Mouse (Mus musculus): Measurements from ENCODE around the gene Cpa2. TPM values are rescaled to one million over a fixed set of nuclear protein-coding genes. Genes with fewer than 3 reads are reported as not detected.

Gene Cpa2
- not detected in 2 replicates for polyA plus RNA-seq (2012; rRNA removed)

GRCm38 (mm10) chr6:30541009-30541799 is at the start of gene Cpa2:
Cpa2 (plus strand) TSS chr6:30541582.
- no peak for DNase-seq
- H3K4me1 ChIP-seq (replicated peaks; ENCODE audit: control insufficient read depth, insufficient read depth, low read length), result no peaks in the 10 kb centered on the region
- WGBS, result 95% methylated on average over 11 of the region's 11 CpGs
- no peaks in the 10 kb centered on the region for H3K36me3 ChIP-seq (ENCODE audit: control insufficient read depth, insufficient read depth, low read length)
- TF ChIP-seq POLR2A (IDR thresholded peaks at IDR 0.05; ENCODE audit: control insufficient read depth, extremely low read depth, insufficient read depth, low read length, poor library complexity), result no peak
- TF ChIP-seq CTCF (IDR thresholded peaks at IDR 0.05; ENCODE audit: borderline replicate concordance, control insufficient read depth, extremely low read depth, insufficient read depth, low read length, poor library complexity), result no peak
- H3K4me3 ChIP-seq (ENCODE audit: control insufficient read depth, insufficient read depth, low read length), result no peak within 1 kb of the TSS
- H3K27me3 ChIP-seq (ENCODE audit: control insufficient read depth, insufficient read depth, low read length), result no peaks in the 10 kb centered on the region
- H3K27ac ChIP-seq (ENCODE audit: control insufficient read depth, insufficient read depth, low read length), result no peak within 1 kb of the TSS

GRCm38 (mm10) chr6:30499049-30499448 is 42.3 kb upstream of the Cpa2 start:
- TF ChIP-seq POLR2A (IDR thresholded peaks at IDR 0.05; ENCODE audit: control insufficient read depth, extremely low read depth, insufficient read depth, low read length, poor library complexity) (no peak), CTCF (IDR thresholded peaks at IDR 0.05; ENCODE audit: borderline replicate concordance, control insufficient read depth, extremely low read depth, insufficient read depth, low read length, poor library complexity) (no peak)
- peak; percentile 17 for DNase-seq
- 30% methylated on average over 3 of the region's 3 CpGs for WGBS
- no peaks in the 10 kb centered on the region for H3K4me1 ChIP-seq (replicated peaks; ENCODE audit: control insufficient read depth, insufficient read depth, low read length)
- no peak overlapping the region for H3K27ac ChIP-seq (ENCODE audit: control insufficient read depth, insufficient read depth, low read length)
- no peaks in the 10 kb centered on the region for H3K27me3 ChIP-seq (ENCODE audit: control insufficient read depth, insufficient read depth, low read length)
- peaks cover 65% of the 10 kb centered on the region for H3K36me3 ChIP-seq (ENCODE audit: control insufficient read depth, insufficient read depth, low read length)
- H3K4me3 ChIP-seq (ENCODE audit: control insufficient read depth, insufficient read depth, low read length), result no peak overlapping the region

- 8% methylated on average over 2 of the region's 2 CpGs for WGBS
- Histone ChIP-seq H3K36me3 (ENCODE audit: control insufficient read depth, insufficient read depth, low read length) (peaks cover 24% of the 10 kb centered on the region), H3K4me1 (replicated peaks; ENCODE audit: control insufficient read depth, insufficient read depth, low read length) (peaks cover 3% of the 10 kb centered on the region), H3K4me3 (ENCODE audit: control insufficient read depth, insufficient read depth, low read length) (peak overlapping the region; percentile 68; the same call in 1 of the 2 replicates), H3K27me3 (ENCODE audit: control insufficient read depth, insufficient read depth, low read length) (no peaks in the 10 kb centered on the region), H3K27ac (ENCODE audit: control insufficient read depth, insufficient read depth, low read length) (no peak overlapping the region)
- TF ChIP-seq CTCF (IDR thresholded peaks at IDR 0.05; ENCODE audit: borderline replicate concordance, control insufficient read depth, extremely low read depth, insufficient read depth, low read length, poor library complexity), result no peak
- TF ChIP-seq POLR2A (IDR thresholded peaks at IDR 0.05; ENCODE audit: control insufficient read depth, extremely low read depth, insufficient read depth, low read length, poor library complexity), result no peak
- no peak for DNase-seq
Observed at GRCm38 (mm10) chr6:30508824-30509223, 32.6 kb upstream of the Cpa2 start.

GRCm38 (mm10) chr6:30509265-30510239 is 31.8 kb upstream of the Cpa2 start, which contains the start of the genes Tmem209 and Ssmem1:
Tmem209 (minus strand) TSS chr6:30509783.
Ssmem1 (plus strand) TSS chr6:30509849.
- peaks cover 18% of the 10 kb centered on the region for H3K36me3 ChIP-seq (ENCODE audit: control insufficient read depth, insufficient read depth, low read length)
- under 1% methylated on average over 37 of the region's 37 CpGs for WGBS
- H3K27ac ChIP-seq (ENCODE audit: control insufficient read depth, insufficient read depth, low read length), result peak within 1 kb of the TSS; percentile 38
- no peaks in the 10 kb centered on the region for H3K27me3 ChIP-seq (ENCODE audit: control insufficient read depth, insufficient read depth, low read length)
- peak; percentile 99 for DNase-seq
- TF ChIP-seq CTCF (IDR thresholded peaks at IDR 0.05; ENCODE audit: borderline replicate concordance, control insufficient read depth, extremely low read depth, insufficient read depth, low read length, poor library complexity), result 0 out of 2 replicates have a peak, but pooled peaks have one; percentile 38
- TF ChIP-seq POLR2A (IDR thresholded peaks at IDR 0.05; ENCODE audit: control insufficient read depth, extremely low read depth, insufficient read depth, low read length, poor library complexity), result peak; percentile 90
- peak within 1 kb of the TSS; percentile 68 for H3K4me3 ChIP-seq (ENCODE audit: control insufficient read depth, insufficient read depth, low read length)
- peaks cover 3% of the 10 kb centered on the region for H3K4me1 ChIP-seq (replicated peaks; ENCODE audit: control insufficient read depth, insufficient read depth, low read length)

- Histone ChIP-seq H3K4me1 (replicated peaks; ENCODE audit: control insufficient read depth, insufficient read depth, low read length) (peaks cover 3% of the 10 kb centered on the region), H3K36me3 (ENCODE audit: control insufficient read depth, insufficient read depth, low read length) (peaks cover 12% of the 10 kb centered on the region), H3K27ac (ENCODE audit: control insufficient read depth, insufficient read depth, low read length) (no peak overlapping the region), H3K27me3 (ENCODE audit: control insufficient read depth, insufficient read depth, low read length) (no peaks in the 10 kb centered on the region), H3K4me3 (ENCODE audit: control insufficient read depth, insufficient read depth, low read length) (no peak overlapping the region)
- peak; percentile 6 for DNase-seq
- TF ChIP-seq POLR2A (IDR thresholded peaks at IDR 0.05; ENCODE audit: control insufficient read depth, extremely low read depth, insufficient read depth, low read length, poor library complexity), result no peak
- WGBS, result 89% methylated on average over 5 of the region's 5 CpGs
Observed at GRCm38 (mm10) chr6:30510291-30510690, 31.1 kb upstream of the Cpa2 start.

GRCm38 (mm10) chr6:30514242-30514641 is 27.1 kb upstream of the Cpa2 start:
- Histone ChIP-seq H3K27me3 (ENCODE audit: control insufficient read depth, insufficient read depth, low read length) (no peaks in the 10 kb centered on the region), H3K27ac (ENCODE audit: control insufficient read depth, insufficient read depth, low read length) (no peak overlapping the region), H3K36me3 (ENCODE audit: control insufficient read depth, insufficient read depth, low read length) (no peaks in the 10 kb centered on the region), H3K4me1 (replicated peaks; ENCODE audit: control insufficient read depth, insufficient read depth, low read length) (peaks cover 3% of the 10 kb centered on the region), H3K4me3 (ENCODE audit: control insufficient read depth, insufficient read depth, low read length) (no peak overlapping the region)
- DNase-seq, result no peak
- WGBS, result 84% methylated on average over 9 of the region's 9 CpGs
- no peak for TF ChIP-seq CTCF (IDR thresholded peaks at IDR 0.05; ENCODE audit: borderline replicate concordance, control insufficient read depth, extremely low read depth, insufficient read depth, low read length, poor library complexity)
- no peak for TF ChIP-seq POLR2A (IDR thresholded peaks at IDR 0.05; ENCODE audit: control insufficient read depth, extremely low read depth, insufficient read depth, low read length, poor library complexity)

All from thymus, adult 2 months (tissue).